Mouse (Mus musculus): ENCODE measurements around the gene Kcnj10. TPM values are rescaled to one million over a fixed set of nuclear protein-coding genes. Genes with fewer than 3 reads are reported as not detected.

Gene Kcnj10
- polyA plus RNA-seq, 1 experiment: not detected

DNA sequence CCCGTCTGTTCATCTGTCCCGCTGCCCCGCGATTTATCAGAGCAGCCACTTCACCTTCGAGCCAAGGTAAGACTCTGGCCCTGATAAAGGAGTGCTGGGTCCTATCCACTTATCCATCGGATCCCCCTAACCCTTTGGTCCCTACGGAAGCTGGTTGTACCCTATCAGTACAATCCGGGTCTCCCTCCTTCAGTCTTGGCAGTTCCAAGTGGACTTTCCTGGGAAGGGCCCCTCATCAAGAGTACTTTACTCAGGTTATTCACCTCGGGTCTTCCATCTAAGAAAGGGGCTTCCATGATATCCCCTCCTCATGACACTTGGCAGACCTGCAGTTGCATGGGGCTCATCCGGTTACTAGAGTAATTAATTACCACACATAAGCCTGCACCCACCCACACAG is 376 bp downstream of the Kcnj10 start:
- Histone ChIP-seq H3K79me2 (ENCODE audit: control insufficient read depth, insufficient read depth) (no peaks in the 10 kb centered on the region), H3K4me2 (ENCODE audit: low read depth) (no peak overlapping the region), H3K36me3 (ENCODE audit: control insufficient read depth, insufficient read depth) (no peaks in the 10 kb centered on the region), H3ac (ENCODE audit: control insufficient read depth, insufficient read length) (no peak overlapping the region), H3K4me3 (no peak overlapping the region), H3K27me3 (ENCODE audit: control insufficient read depth, insufficient read depth, insufficient read length) (peaks cover 65% of the 10 kb centered on the region)
- TF ChIP-seq TCF3 (IDR thresholded peaks at IDR 0.05; ENCODE audit: insufficient read length, low read depth) (no peak), MYOD1 (IDR thresholded peaks at IDR 0.05; ENCODE audit: control insufficient read depth in 1 of 3, insufficient read length in 2 of 3, low read depth in 2 of 3) (no peak), TCF12 (IDR thresholded peaks at IDR 0.05; ENCODE audit: insufficient read depth, poor library complexity, severe bottlenecking) (no peak), POLR2A (IDR thresholded peaks at IDR 0.05; ENCODE audit: insufficient read length, low read depth) (no peak), MAX (IDR thresholded peaks at IDR 0.05; ENCODE audit: low read depth) (no peak), USF1 (IDR thresholded peaks at IDR 0.05; ENCODE audit: low read depth) (no peak), CEBPB (IDR thresholded peaks at IDR 0.05; ENCODE audit: insufficient read depth, poor library complexity, severe bottlenecking) (no peak), MYOG (IDR thresholded peaks at IDR 0.05; ENCODE audit: control insufficient read depth in 1 of 3, insufficient read depth in 1 of 3, insufficient read length in 2 of 3, low read depth in 2 of 3) (no peak), E2F4 (IDR thresholded peaks at IDR 0.05; ENCODE audit: insufficient read depth) (no peak), POLR2AphosphoS2 (IDR thresholded peaks at IDR 0.05; ENCODE audit: insufficient read length, low read depth) (no peak), REST (IDR thresholded peaks at IDR 0.05; ENCODE audit: insufficient read depth, insufficient read length) (no peak), SRF (IDR thresholded peaks at IDR 0.05; ENCODE audit: control insufficient read depth, insufficient read length, low read depth) (no peak)

DNA sequence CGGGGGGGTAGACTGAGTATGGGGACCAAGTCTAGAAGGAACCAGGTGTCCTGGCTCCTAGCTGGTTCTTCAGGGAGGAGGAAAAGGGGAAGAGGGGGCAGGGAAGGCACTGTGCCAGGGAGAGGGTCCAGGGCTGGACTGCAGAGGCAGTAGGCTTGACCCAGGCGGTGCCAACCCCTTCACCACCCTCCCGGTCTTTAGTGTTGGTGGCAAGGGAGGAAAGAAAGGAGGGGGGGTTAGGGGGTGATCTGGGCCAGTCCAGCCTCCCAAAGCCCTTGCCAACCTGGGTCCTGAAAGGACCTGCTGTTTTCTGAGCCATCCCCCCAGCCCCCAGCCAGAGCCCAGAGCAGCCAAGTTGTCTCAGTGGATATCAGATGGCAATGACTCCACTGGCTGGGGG is 1.7 kb downstream of the Kcnj10 start:
- TF ChIP-seq MYOG (IDR thresholded peaks at IDR 0.05; ENCODE audit: control insufficient read depth in 1 of 3, insufficient read depth in 1 of 3, insufficient read length in 2 of 3, low read depth in 2 of 3) (no peak), SRF (IDR thresholded peaks at IDR 0.05; ENCODE audit: control insufficient read depth, insufficient read length, low read depth) (no peak), POLR2A (IDR thresholded peaks at IDR 0.05; ENCODE audit: insufficient read length, low read depth) (no peak)
- no peak overlapping the region for H3ac ChIP-seq (ENCODE audit: control insufficient read depth, insufficient read length)
- H3K4me2 ChIP-seq (ENCODE audit: low read depth): no peak overlapping the region
- H3K4me3 ChIP-seq: no peak overlapping the region
- H3K36me3 ChIP-seq (ENCODE audit: control insufficient read depth, insufficient read depth): no peaks in the 10 kb centered on the region
- peaks cover 72% of the 10 kb centered on the region for H3K27me3 ChIP-seq (ENCODE audit: control insufficient read depth, insufficient read depth, insufficient read length)
- H3K79me2 ChIP-seq (ENCODE audit: control insufficient read depth, insufficient read depth): no peaks in the 10 kb centered on the region

DNA sequence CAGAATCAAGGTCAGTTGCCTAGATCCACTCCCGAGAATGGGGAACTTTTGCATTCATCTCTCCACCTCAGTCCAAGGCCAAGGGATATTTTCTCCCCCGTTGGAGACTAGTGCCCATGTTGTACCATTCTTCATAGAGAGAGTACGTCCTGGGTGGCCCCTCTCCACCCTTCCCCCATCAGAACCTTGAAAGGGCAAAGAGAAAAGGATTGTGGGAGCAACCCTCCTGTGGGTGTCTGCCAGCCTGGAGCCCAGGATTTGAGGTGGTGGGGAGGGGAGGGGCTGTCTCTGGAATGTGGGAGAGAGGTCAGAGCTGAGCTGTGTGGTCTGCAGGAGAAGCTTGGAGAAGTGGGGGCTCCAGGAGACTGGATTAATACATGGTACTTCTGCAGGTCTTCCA is 2.9 kb downstream of the Kcnj10 start:
- H3K4me2 ChIP-seq (ENCODE audit: low read depth): no peak overlapping the region
- TF ChIP-seq USF1 (IDR thresholded peaks at IDR 0.05; ENCODE audit: low read depth): no peak
- TF ChIP-seq TCF12 (IDR thresholded peaks at IDR 0.05; ENCODE audit: insufficient read depth, poor library complexity, severe bottlenecking): no peak
- TF ChIP-seq MYOD1 (IDR thresholded peaks at IDR 0.05; ENCODE audit: control insufficient read depth in 1 of 3, insufficient read length in 2 of 3, low read depth in 2 of 3): no peak
- TF ChIP-seq CEBPB (IDR thresholded peaks at IDR 0.05; ENCODE audit: insufficient read depth, poor library complexity, severe bottlenecking): no peak
- TF ChIP-seq E2F4 (IDR thresholded peaks at IDR 0.05; ENCODE audit: insufficient read depth): no peak
- H3K4me3 ChIP-seq: no peak overlapping the region
- H3K27me3 ChIP-seq (ENCODE audit: control insufficient read depth, insufficient read depth, insufficient read length): peaks cover 73% of the 10 kb centered on the region
- no peaks in the 10 kb centered on the region for H3K36me3 ChIP-seq (ENCODE audit: control insufficient read depth, insufficient read depth)
- H3ac ChIP-seq (ENCODE audit: control insufficient read depth, insufficient read length): no peak overlapping the region
- H3K79me2 ChIP-seq (ENCODE audit: control insufficient read depth, insufficient read depth): no peaks in the 10 kb centered on the region

DNA sequence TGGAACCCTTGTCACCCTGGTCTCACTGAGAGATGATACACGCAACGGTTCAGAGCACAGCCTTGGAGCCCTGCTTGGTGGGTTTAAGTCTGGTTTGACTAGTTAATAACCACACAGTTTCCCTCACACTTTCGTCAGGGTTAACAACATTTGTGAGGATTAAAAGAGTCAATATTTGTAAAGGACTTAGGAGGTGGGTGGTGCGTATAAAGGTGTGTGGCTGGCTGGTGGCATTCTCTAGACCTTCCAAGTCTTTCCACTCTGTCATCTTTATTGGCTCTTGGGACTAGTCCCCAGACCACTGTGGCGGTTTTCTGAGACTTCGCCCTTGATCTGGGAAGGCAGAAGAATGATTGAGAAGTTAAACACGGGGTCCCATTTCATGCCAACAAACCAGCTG is 3.8 kb downstream of the Kcnj10 start:
- Histone ChIP-seq H3ac (ENCODE audit: control insufficient read depth, insufficient read length) (no peak overlapping the region), H3K36me3 (ENCODE audit: control insufficient read depth, insufficient read depth) (no peaks in the 10 kb centered on the region), H3K4me3 (no peak overlapping the region), H3K79me2 (ENCODE audit: control insufficient read depth, insufficient read depth) (no peaks in the 10 kb centered on the region), H3K27me3 (ENCODE audit: control insufficient read depth, insufficient read depth, insufficient read length) (peaks cover 78% of the 10 kb centered on the region), H3K4me2 (ENCODE audit: low read depth) (no peak overlapping the region)
- TF ChIP-seq E2F4 (IDR thresholded peaks at IDR 0.05; ENCODE audit: insufficient read depth) (no peak), USF1 (IDR thresholded peaks at IDR 0.05; ENCODE audit: low read depth) (no peak)

DNA sequence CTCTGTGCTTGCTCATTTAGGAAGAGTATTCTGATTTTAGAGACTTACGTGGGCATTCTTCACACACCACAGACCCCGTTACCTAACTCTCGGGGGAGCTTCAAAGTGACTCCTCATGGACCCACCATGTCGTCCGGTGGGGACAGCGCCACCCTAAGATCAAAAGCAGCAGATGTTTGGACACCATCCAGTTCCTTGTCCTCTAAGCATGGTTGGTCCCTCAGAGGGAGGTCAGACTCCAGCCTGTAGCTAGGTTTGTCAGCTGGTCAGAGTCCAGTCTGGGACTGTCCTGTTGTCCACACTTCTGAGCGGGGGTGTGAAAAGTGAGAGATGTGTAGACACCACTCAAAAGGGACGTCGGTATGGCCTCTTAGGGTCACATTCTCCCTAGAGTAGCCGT is 5.7 kb downstream of the Kcnj10 start:
- no peaks in the 10 kb centered on the region for H3K79me2 ChIP-seq (ENCODE audit: control insufficient read depth, insufficient read depth)
- no peak overlapping the region for H3K4me2 ChIP-seq (ENCODE audit: low read depth)
- no peaks in the 10 kb centered on the region for H3K36me3 ChIP-seq (ENCODE audit: control insufficient read depth, insufficient read depth)
- no peak overlapping the region for H3ac ChIP-seq (ENCODE audit: control insufficient read depth, insufficient read length)
- peaks cover 76% of the 10 kb centered on the region for H3K27me3 ChIP-seq (ENCODE audit: control insufficient read depth, insufficient read depth, insufficient read length)
- TF ChIP-seq REST (IDR thresholded peaks at IDR 0.05; ENCODE audit: insufficient read depth, insufficient read length) (no peak), E2F4 (IDR thresholded peaks at IDR 0.05; ENCODE audit: insufficient read depth) (no peak), USF1 (IDR thresholded peaks at IDR 0.05; ENCODE audit: low read depth) (no peak), TCF12 (IDR thresholded peaks at IDR 0.05; ENCODE audit: insufficient read depth, poor library complexity, severe bottlenecking) (no peak), SRF (IDR thresholded peaks at IDR 0.05; ENCODE audit: control insufficient read depth, insufficient read length, low read depth) (no peak), POLR2AphosphoS2 (IDR thresholded peaks at IDR 0.05; ENCODE audit: insufficient read length, low read depth) (no peak), TCF3 (IDR thresholded peaks at IDR 0.05; ENCODE audit: insufficient read length, low read depth) (no peak), MYOG (IDR thresholded peaks at IDR 0.05; ENCODE audit: control insufficient read depth in 1 of 3, insufficient read depth in 1 of 3, insufficient read length in 2 of 3, low read depth in 2 of 3) (no peak), POLR2A (IDR thresholded peaks at IDR 0.05; ENCODE audit: insufficient read length, low read depth) (no peak), MAX (IDR thresholded peaks at IDR 0.05; ENCODE audit: low read depth) (no peak), CEBPB (IDR thresholded peaks at IDR 0.05; ENCODE audit: insufficient read depth, poor library complexity, severe bottlenecking) (no peak), MYOD1 (IDR thresholded peaks at IDR 0.05; ENCODE audit: control insufficient read depth in 1 of 3, insufficient read length in 2 of 3, low read depth in 2 of 3) (no peak)
- no peak overlapping the region for H3K4me3 ChIP-seq

Data from myocyte (in vitro differentiated cells).